Mouse (Mus musculus) heart, embryonic 16.5 days (tissue): Measurements from ENCODE around the gene Padi2. TPM values are rescaled to one million over a fixed set of nuclear protein-coding genes. Genes with fewer than 3 reads are reported as not detected.

Experiments
- ATAC-seq: fragments of 200-750 bp; cut with Nextera tagmentation; replicated peaks from 2 replicates; pipeline ENCODE4 v1.8.0; 2017; ENCODE audit warnings: moderate number of reproducible peaks; ENCODE audit not compliant: insufficient read depth, low FRiP score; ENCODE audit errors: extremely low read depth
- H3K27ac ChIP-seq: fragments of 300-500 bp; sonication (generic); 2 replicates; pipeline ENCODE4 v1.5.1; 2014; ENCODE audit warnings: mild to moderate bottlenecking, low read length, control low read depth, moderate library complexity
- H3K27me3 ChIP-seq: fragments of 300-500 bp; sonication (generic); 2 replicates; pipeline ENCODE4 v1.6.1; 2014; ENCODE audit warnings: low read length, mixed read lengths; ENCODE audit not compliant: control insufficient read depth, insufficient read depth
- H3K36me3 ChIP-seq: fragments of 300-500 bp; sonication (generic); 2 replicates; pipeline ENCODE4 v1.6.1; 2014; ENCODE audit not compliant: control insufficient read depth, insufficient read depth
- H3K4me1 ChIP-seq: fragments of 300-500 bp; sonication (generic); 2 replicates; pipeline ENCODE4 v1.6.1; 2014; ENCODE audit warnings: low read length, mixed read lengths; ENCODE audit not compliant: control insufficient read depth, insufficient read depth
- H3K4me2 ChIP-seq: fragments of 300-500 bp; sonication (generic); 2 replicates; pipeline ENCODE4 v1.6.1; 2014; ENCODE audit warnings: low read depth, mild to moderate bottlenecking, control low read depth, low read length
- H3K4me3 ChIP-seq: fragments of 300-500 bp; sonication (generic); 2 replicates; pipeline ENCODE4 v1.5.1; 2014; ENCODE audit warnings: mild to moderate bottlenecking, control low read depth, low read length
- H3K9ac ChIP-seq: fragments of 300-500 bp; sonication (generic); 2 replicates; pipeline ENCODE4 v1.6.1; 2014; ENCODE audit warnings: low read length, control low read depth
- H3K9me3 ChIP-seq: fragments of 300-500 bp; sonication (generic); replicated peaks from 2 replicates; pipeline ENCODE4 v1.6.1; 2016; ENCODE audit warnings: low read length; ENCODE audit not compliant: control insufficient read depth
- WGBS: fragments of 180-500 bp; shearing (Covaris S2); extraction: QIAGEN DNeasy Blood & Tissue Kit; methylation state at CpG from one replicate; pipeline ENCODE4 v1.1.7; 2014; 5-methylcytosine and 5-hydroxymethylcytosine counted together
- polyA plus RNA-seq: library from polyadenylated mRNA; unstranded; fragments of >200 nt; fragmentation: Nextera tagmentation; extraction: Ambion mirVana; gene quantifications from 2 replicates; pipeline ENCODE4 v1.2.1, GENCODE M21; 2015

The Padi2 gene
- polyA plus RNA-seq, 1 experiment from 2014 or later, result 2.1 TPM

DNA sequence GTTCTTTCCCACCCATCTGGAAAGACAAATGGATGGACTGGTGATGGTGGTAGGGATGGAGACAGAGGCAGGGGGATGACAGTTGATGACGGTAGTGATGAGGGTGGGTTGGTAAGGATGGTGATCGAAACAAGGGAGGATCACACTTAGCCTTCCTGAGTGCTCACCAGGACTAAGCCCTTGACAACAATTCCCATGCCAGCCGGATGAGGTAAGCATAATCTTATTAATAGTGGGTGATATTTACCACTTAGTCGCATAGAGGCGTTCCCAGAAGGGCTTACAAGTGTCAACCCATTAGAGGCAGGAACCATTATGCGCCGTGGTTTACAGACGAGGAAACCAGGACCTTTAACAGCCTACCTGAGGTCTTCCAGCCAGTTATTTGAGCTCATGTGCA, 36.2 kb upstream of the Padi2 start:
- 71% methylated on average over 8 of the region's 8 CpGs for WGBS
- no peak for ATAC-seq
- Histone ChIP-seq H3K9ac (no peak overlapping the region), H3K4me2 (no peak overlapping the region), H3K27ac (no peak overlapping the region), H3K4me3 (no peak overlapping the region), H3K9me3 (peaks cover 13% of the 10 kb centered on the region), H3K4me1 (peaks cover 3% of the 10 kb centered on the region; the same call in 1 of the 2 replicates), H3K27me3 (no peaks in the 10 kb centered on the region), H3K36me3 (no peaks in the 10 kb centered on the region)

DNA sequence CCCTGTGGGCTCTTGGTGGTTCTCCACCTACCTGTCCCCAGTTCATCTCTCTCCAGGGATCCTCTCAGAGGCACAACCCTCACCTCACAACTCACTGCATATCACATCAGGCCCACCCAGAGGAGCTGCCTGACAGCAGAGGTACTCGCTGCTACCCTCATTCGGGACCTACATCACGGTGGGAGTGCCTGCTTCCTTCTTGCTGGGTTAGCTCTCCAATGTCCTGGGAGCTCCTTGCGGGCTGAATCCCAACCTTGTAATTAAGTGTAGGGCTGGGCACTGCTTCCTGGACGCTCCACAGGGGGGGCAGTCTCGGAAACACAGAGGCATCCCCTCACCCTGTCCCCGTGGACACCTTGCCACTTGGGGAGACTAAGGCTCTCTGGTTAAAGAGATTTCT, 35.3 kb upstream of the Padi2 start:
- no peak for ATAC-seq
- H3K4me1 ChIP-seq, result peaks cover 3% of the 10 kb centered on the region; the same call in 1 of the 2 replicates
- WGBS, result 83% methylated on average over 7 of the region's 7 CpGs
- H3K9me3 ChIP-seq, result peaks cover 13% of the 10 kb centered on the region
- H3K27me3 ChIP-seq, result no peaks in the 10 kb centered on the region
- H3K4me3 ChIP-seq, result no peak overlapping the region
- H3K4me2 ChIP-seq, result no peak overlapping the region
- H3K27ac ChIP-seq, result no peak overlapping the region
- no peak overlapping the region for H3K9ac ChIP-seq
- H3K36me3 ChIP-seq, result no peaks in the 10 kb centered on the region

DNA sequence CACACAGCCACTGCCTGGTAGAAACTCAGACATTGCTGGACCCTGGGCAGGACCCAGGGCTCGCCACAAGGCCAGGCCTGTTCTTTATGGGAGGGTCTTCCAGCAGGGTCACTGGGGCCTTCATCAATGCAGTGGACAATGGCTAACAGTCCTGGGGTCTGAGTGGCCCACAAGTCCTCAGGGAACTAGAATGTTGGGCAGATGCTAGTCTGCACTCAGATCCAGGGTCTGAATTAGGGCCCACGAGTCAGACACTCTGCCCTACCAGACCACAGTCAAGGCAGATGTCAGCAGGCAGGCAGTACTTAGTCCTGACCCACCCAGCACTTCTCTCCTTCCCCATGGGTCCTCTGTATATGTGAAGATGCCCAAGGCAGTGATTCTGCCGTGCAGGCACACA, 34.8 kb upstream of the Padi2 start:
- Histone ChIP-seq H3K27ac (no peak overlapping the region), H3K4me1 (peaks cover 3% of the 10 kb centered on the region; the same call in 1 of the 2 replicates), H3K36me3 (no peaks in the 10 kb centered on the region), H3K27me3 (no peaks in the 10 kb centered on the region), H3K4me3 (no peak overlapping the region), H3K9me3 (peaks cover 13% of the 10 kb centered on the region), H3K4me2 (no peak overlapping the region), H3K9ac (no peak overlapping the region)
- no peak for ATAC-seq
- 78% methylated on average over 3 of the region's 3 CpGs for WGBS

GRCm38 (mm10) chr4:140871851-140872685, 34.1 kb upstream of the Padi2 start:
- ATAC-seq, result no peak; the same call in 1 of the 2 replicates
- no peak overlapping the region for H3K9ac ChIP-seq
- no peaks in the 10 kb centered on the region for H3K27me3 ChIP-seq

GRCm38 (mm10) chr4:140872686-140872992, 33.5 kb upstream of the Padi2 start:
- no peaks in the 10 kb centered on the region for H3K27me3 ChIP-seq
- no peak overlapping the region for H3K4me3 ChIP-seq
- no peak overlapping the region for H3K27ac ChIP-seq
- no peak overlapping the region for H3K4me2 ChIP-seq
- WGBS, result 78% methylated on average over 5 of the region's 5 CpGs
- ATAC-seq, result no peak
- H3K9ac ChIP-seq, result no peak overlapping the region
- peaks cover 13% of the 10 kb centered on the region for H3K9me3 ChIP-seq
- peaks cover 3% of the 10 kb centered on the region; the same call in 1 of the 2 replicates for H3K4me1 ChIP-seq
- no peaks in the 10 kb centered on the region for H3K36me3 ChIP-seq

More at GRCm38 (mm10) chr4:140871851-140872685, 34.1 kb upstream of the Padi2 start:
- Histone ChIP-seq H3K4me2 (no peak overlapping the region), H3K27ac (no peak overlapping the region), H3K4me1 (peaks cover 3% of the 10 kb centered on the region; the same call in 1 of the 2 replicates), H3K4me3 (no peak overlapping the region), H3K9me3 (peaks cover 13% of the 10 kb centered on the region), H3K36me3 (no peaks in the 10 kb centered on the region)
- 79% methylated on average over 8 of the region's 8 CpGs for WGBS

DNA sequence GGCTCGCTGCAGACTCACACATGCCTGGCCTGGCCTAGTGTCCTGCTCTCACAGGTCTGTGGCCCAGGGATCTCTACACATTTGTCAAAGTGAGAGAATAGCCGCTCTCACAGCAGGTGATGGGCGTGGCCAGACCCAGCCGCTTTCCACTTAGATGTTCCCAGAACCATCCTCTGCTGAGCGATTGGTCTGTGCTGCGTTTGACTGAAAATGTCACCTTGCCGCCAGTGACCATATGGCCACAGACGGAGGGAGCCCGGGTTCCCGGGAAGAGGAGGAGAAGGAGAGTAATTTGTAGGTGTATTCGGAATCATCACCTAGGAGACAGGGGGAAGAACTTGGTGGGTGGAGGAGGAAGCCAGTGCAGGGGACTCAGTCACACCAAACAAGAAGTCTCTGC, 33.1 kb upstream of the Padi2 start:
- no peaks in the 10 kb centered on the region for H3K27me3 ChIP-seq
- WGBS, result 53% methylated on average over 11 of the region's 11 CpGs

GRCm38 (mm10) chr4:140876161-140876560, 30.0 kb upstream of the Padi2 start:
- Histone ChIP-seq H3K27me3 (no peaks in the 10 kb centered on the region), H3K9me3 (peaks cover 13% of the 10 kb centered on the region), H3K4me3 (no peak overlapping the region), H3K36me3 (no peaks in the 10 kb centered on the region), H3K4me1 (no peaks in the 10 kb centered on the region), H3K27ac (no peak overlapping the region), H3K4me2 (no peak overlapping the region), H3K9ac (no peak overlapping the region)
- no peak for ATAC-seq
- 79% methylated on average over 8 of the region's 8 CpGs for WGBS

More for the DNA sequence above, 33.1 kb upstream of the Padi2 start:
- no peak overlapping the region for H3K4me2 ChIP-seq
- peaks cover 3% of the 10 kb centered on the region; the same call in 1 of the 2 replicates for H3K4me1 ChIP-seq
- peaks cover 13% of the 10 kb centered on the region for H3K9me3 ChIP-seq
- ATAC-seq, result no peak
- no peak overlapping the region for H3K4me3 ChIP-seq
- H3K9ac ChIP-seq, result no peak overlapping the region
- no peaks in the 10 kb centered on the region for H3K36me3 ChIP-seq
- H3K27ac ChIP-seq, result no peak overlapping the region

DNA sequence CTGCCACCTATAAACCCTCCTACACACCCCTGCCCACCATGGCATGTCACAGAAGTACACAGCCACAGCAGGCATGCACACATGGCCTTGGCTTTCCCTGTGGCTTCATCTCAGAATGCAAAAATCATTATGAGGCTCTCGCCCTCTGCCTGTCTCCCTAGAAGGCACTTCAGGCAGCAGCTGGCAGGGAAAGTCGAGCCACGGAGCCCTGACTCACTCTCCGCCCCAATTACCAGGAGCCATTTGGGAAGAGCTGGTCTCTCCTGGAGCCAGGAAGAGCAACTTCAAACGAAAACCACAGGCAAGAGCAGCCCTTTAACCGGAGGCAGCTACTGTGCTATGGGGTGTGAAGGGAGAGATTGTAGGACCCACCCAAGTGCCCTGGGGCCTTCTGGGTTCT, 29.5 kb upstream of the Padi2 start:
- Histone ChIP-seq H3K9ac (no peak overlapping the region), H3K27me3 (no peaks in the 10 kb centered on the region), H3K4me2 (no peak overlapping the region), H3K4me3 (no peak overlapping the region), H3K36me3 (no peaks in the 10 kb centered on the region), H3K4me1 (no peaks in the 10 kb centered on the region), H3K27ac (no peak overlapping the region), H3K9me3 (peaks cover 13% of the 10 kb centered on the region)
- 48% methylated on average over 6 of the region's 6 CpGs for WGBS
- ATAC-seq, result no peak

DNA sequence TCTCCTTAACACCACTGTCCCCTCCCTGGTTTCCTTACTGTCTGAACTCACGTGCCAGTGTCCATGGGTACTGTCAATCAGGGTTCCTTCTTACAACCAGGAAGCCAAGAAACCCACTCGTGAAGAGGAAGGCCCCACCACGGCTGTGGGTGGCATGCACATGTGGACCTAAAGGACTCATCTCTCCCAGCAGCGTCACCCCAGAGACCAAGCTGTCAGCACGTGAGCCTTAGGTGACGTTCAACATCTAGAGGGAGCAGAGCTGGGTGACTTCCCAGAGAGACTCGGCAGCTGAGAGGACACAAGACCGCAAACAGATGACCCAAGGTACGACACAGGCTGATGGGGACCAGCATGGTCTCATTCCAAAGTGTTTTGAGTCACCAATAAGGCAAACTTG, 28.7 kb upstream of the Padi2 start:
- Histone ChIP-seq H3K27me3 (no peaks in the 10 kb centered on the region), H3K4me2 (no peak overlapping the region), H3K9me3 (peaks cover 15% of the 10 kb centered on the region), H3K4me3 (no peak overlapping the region), H3K27ac (no peak overlapping the region), H3K4me1 (no peaks in the 10 kb centered on the region), H3K9ac (no peak overlapping the region), H3K36me3 (no peaks in the 10 kb centered on the region)
- 60% methylated on average over 9 of the region's 9 CpGs for WGBS
- ATAC-seq, result no peak
